ENCODE assay signal across 9 mouse cellular contexts in genomic region chr10:80946684-80947437, GRCm38 (mm10). TPM values are rescaled to one million over a fixed set of nuclear protein-coding genes. Genes with fewer than 3 reads are reported as not detected.
DNase-seq lines count a peak whose midpoint lies in the region; ATAC-seq and TF ChIP-seq lines count a peak whose summit lies in the region.
"Had no signal": no experiment of that assay in that cellular context is flagged by ENCODE, and none has a peak within 500 bp of the region (broad histone marks: within the 10 kb centered on the region; RNA-seq: fewer than 3 reads in every experiment).

No protein-coding gene starts in this region.

- peak; percentile 27 for DNase-seq in adrenal gland, postnatal 14 days
- no peak for DNase-seq in adrenal gland, adult (ENCODE audit: inconsistent age in 2 of 2, low spot score in 1 of 2)
- no peak for DNase-seq in kidney, postnatal 25 days
- no peak for DNase-seq in embryo, embryonic 11 days
- DNase-seq in gastrocnemius, postnatal 10 days = no peak
- DNase-seq: adrenal gland, postnatal 25 days had no signal

- no peak for TF ChIP-seq POLR2A in ES-Bruce4 (IDR thresholded peaks at IDR 0.05; ENCODE audit: insufficient read depth, low read length)

- H3K4me1 ChIP-seq in kidney, embryonic 15.5 days = peaks cover 37% of the 10 kb centered on the region
- H3K4me1 ChIP-seq in ES-Bruce4 (ENCODE audit: control insufficient read depth, insufficient read depth, low read length) = peaks cover 35% of the 10 kb centered on the region
- H3K4me1 ChIP-seq in limb, embryonic 15.5 days = peaks cover 31% of the 10 kb centered on the region

- H3K27me3 ChIP-seq in kidney, embryonic 15.5 days = no peaks in the 10 kb centered on the region
- H3K27me3 ChIP-seq in ES-Bruce4 (ENCODE audit: control insufficient read depth, insufficient read depth, low read length, poor library complexity, severe bottlenecking) = no peaks in the 10 kb centered on the region
- H3K27me3 ChIP-seq in limb, embryonic 15.5 days = no peaks in the 10 kb centered on the region

- TF ChIP-seq EP300 in ES-Bruce4 (IDR thresholded peaks at IDR 0.05; ENCODE audit: insufficient read depth, low read depth, low read length) = no peak

- 64% methylated on average over 14 of the region's 14 CpGs for WGBS in kidney, embryonic 15.5 days
- 59% methylated on average over 14 of the region's 14 CpGs for WGBS in limb, embryonic 15.5 days

- H3K9ac ChIP-seq in kidney, embryonic 15.5 days = no peak overlapping the region
- H3K9ac ChIP-seq in ES-Bruce4 (ENCODE audit: low read depth, poor library complexity, severe bottlenecking) = no peak overlapping the region
- H3K9ac ChIP-seq in limb, embryonic 15.5 days = no peak overlapping the region

- ATAC-seq in kidney, embryonic 15.5 days (replicated peaks; ENCODE audit: low FRiP score) = no peak
- 0 out of 2 replicates have a peak, but pooled peaks have one; percentile 20 for ATAC-seq in limb, embryonic 15.5 days (ENCODE audit: insufficient number of reproducible peaks, low FRiP score, low TSS enrichment, low read depth)

- H3K27ac ChIP-seq in kidney, embryonic 15.5 days = peak overlapping the region; percentile 60; the same call in 1 of the 2 replicates
- peak overlapping the region; percentile 93 for H3K27ac ChIP-seq in ES-Bruce4 (ENCODE audit: insufficient read depth, low read length)
- H3K27ac ChIP-seq in limb, embryonic 15.5 days = 0 out of 2 replicates have a peak overlapping the region, but pooled peaks have one; percentile 35

- H3K9me3 ChIP-seq in kidney, embryonic 15.5 days (replicated peaks) = no peaks in the 10 kb centered on the region
- H3K9me3 ChIP-seq in ES-Bruce4 (replicated peaks; ENCODE audit: control insufficient read depth, insufficient read depth, low read length, poor library complexity, severe bottlenecking) = no peaks in the 10 kb centered on the region
- H3K9me3 ChIP-seq in limb, embryonic 15.5 days = no peaks in the 10 kb centered on the region

- TF ChIP-seq CTCF in ES-Bruce4 (IDR thresholded peaks at IDR 0.05; ENCODE audit: low read depth, low read length) = no peak

- no peak overlapping the region for H3K4me2 ChIP-seq in kidney, embryonic 15.5 days
- no peak overlapping the region for H3K4me2 ChIP-seq in limb, embryonic 15.5 days

- H3K4me3 ChIP-seq in kidney, embryonic 15.5 days (replicated peaks) = no peak overlapping the region
- no peak overlapping the region for H3K4me3 ChIP-seq in ES-Bruce4 (ENCODE audit: low read depth, low read length)
- no peak overlapping the region for H3K4me3 ChIP-seq in limb, embryonic 15.5 days

- no peaks in the 10 kb centered on the region for H3K36me3 ChIP-seq in kidney, embryonic 15.5 days
- no peaks in the 10 kb centered on the region for H3K36me3 ChIP-seq in ES-Bruce4 (ENCODE audit: control insufficient read depth, insufficient read depth, low read length, poor library complexity, severe bottlenecking)
- H3K36me3 ChIP-seq in limb, embryonic 15.5 days = no peaks in the 10 kb centered on the region

RNA-seq across cellular contexts. Expression of gene Gadd45b, which starts 17.0 kb away (rescaled TPM):
- total RNA-seq in adrenal gland, postnatal 14 days (2021) = 29.8 and 91.3 TPM in 2 replicates
- polyA plus RNA-seq in kidney, embryonic 15.5 days (2015; fragmentation: Nextera tagmentation; extraction: Ambion mirVana) = 18.0 and 20.8 TPM in 2 replicates
- polyA plus RNA-seq in ES-Bruce4 (2011; ENCODE audit: insufficient read depth, insufficient read length, low read depth, missing spikeins) = 80.7 and 86.3 TPM in 2 replicates
- 44.4 and 44.7 TPM in 2 replicates for polyA plus RNA-seq in limb, embryonic 15.5 days (2015; fragmentation: Nextera tagmentation; extraction: Ambion mirVana)
- 10 to 100 TPM in 1 of 2 experiments, 1 to 10 TPM in 1; 9.0 to 15.9 TPM for total RNA-seq in gastrocnemius, postnatal 10 days (2021)

RNA-seq across cellular contexts. Expression of gene Lmnb2, which starts 28.8 kb away (rescaled TPM):
- total RNA-seq in adrenal gland, postnatal 14 days (2021) = 14.9 and 15.8 TPM in 2 replicates
- 55.0 and 59.3 TPM in 2 replicates for polyA plus RNA-seq in kidney, embryonic 15.5 days (2015; fragmentation: Nextera tagmentation; extraction: Ambion mirVana)
- 25.9 and 28.2 TPM in 2 replicates for polyA plus RNA-seq in ES-Bruce4 (2011; ENCODE audit: insufficient read depth, insufficient read length, low read depth, missing spikeins)
- 51.6 and 58.2 TPM in 2 replicates for polyA plus RNA-seq in limb, embryonic 15.5 days (2015; fragmentation: Nextera tagmentation; extraction: Ambion mirVana)
- total RNA-seq in gastrocnemius, postnatal 10 days (2021) = 10 to 100 TPM; 24.0 to 28.1 TPM

RNA-seq across cellular contexts. Expression of gene Timm13, which starts 46.1 kb away (rescaled TPM):
- total RNA-seq in adrenal gland, postnatal 14 days (2021) = 252 and 257 TPM in 2 replicates
- polyA plus RNA-seq in kidney, embryonic 15.5 days (2015; fragmentation: Nextera tagmentation; extraction: Ambion mirVana) = 365 and 368 TPM in 2 replicates
- 135 and 146 TPM in 2 replicates for polyA plus RNA-seq in ES-Bruce4 (2011; ENCODE audit: insufficient read depth, insufficient read length, low read depth, missing spikeins)
- polyA plus RNA-seq in limb, embryonic 15.5 days (2015; fragmentation: Nextera tagmentation; extraction: Ambion mirVana) = 312 and 329 TPM in 2 replicates
- total RNA-seq in gastrocnemius, postnatal 10 days (2021) = 100 to 1,000 TPM; 113 to 127 TPM

Comparison
In these comparisons a context has a peak if more than half of its experiments do, and no peak if none do; other contexts are left out.
1. H3K27ac ChIP-seq: peak in every context shown above with its lines; median percentile 93 in ES-Bruce4; 60 in kidney, embryonic 15.5 days; 35 in limb, embryonic 15.5 days.